Mouse (Mus musculus) spleen, adult 12 weeks (tissue): ENCODE results near the gene Trex1.
A peak's percentile ranks its signal among the peaks of the same experiment; 100 is the strongest.

Source experiments
- DNase-seq: peaks from one replicate; pipeline ENCODE4 v3.0.0; 2022; ENCODE audit warnings: low spot score

The Trex1 gene

GRCm38 (mm10) chr9:109059136-109059903, at the start of gene Trex1:
Gene Trex1, minus strand, starts transcription at chr9:109059734.
- DNase-seq: peak; percentile 77

DNA sequence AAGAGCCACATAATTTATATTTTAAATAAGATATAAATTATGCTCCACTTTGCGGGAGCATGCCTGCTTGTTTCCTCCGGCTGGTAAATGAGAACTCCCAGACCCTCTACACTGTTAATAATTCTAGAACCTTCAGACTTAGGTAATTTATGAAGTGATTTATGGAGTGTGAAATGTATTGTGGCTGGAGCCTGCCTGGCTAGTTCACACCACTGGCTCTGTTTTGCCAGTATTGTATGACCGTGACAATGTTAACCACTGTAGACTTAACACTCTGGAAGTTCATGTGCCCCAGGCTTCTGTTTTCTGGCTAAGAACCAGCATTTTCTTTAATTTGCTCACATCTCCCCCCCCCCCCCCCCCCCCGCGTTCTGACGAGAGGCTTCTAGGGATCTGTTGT, 47.8 kb upstream of the Trex1 start:
- no peak for DNase-seq

GRCm38 (mm10) chr9:109105648-109106047, 46.1 kb upstream of the Trex1 start:
- DNase-seq: no peak

DNA sequence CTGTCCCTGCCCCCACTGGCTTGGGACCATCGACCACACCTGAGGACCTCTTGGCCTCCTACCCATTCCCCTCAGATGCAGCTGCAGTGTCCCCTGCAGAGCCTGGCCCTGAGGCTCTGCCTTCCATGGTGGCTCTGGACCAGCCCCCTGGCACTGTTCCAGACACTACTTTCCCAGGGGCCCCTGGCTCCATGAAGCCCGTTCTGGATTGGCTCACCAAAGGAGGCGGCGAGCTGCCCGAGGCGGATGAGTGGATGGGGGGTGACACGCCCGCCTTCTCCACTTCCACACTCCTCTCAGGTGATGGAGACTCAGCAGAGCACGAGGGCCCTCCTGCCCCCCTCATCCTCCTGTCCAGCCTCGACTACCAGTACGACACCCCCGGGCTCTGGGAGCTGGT, 45.5 kb upstream of the Trex1 start:
- DNase-seq: no peak

- DNase-seq: no peak
Observed at GRCm38 (mm10) chr9:109104083-109104482, 44.5 kb upstream of the Trex1 start.

- no peak for DNase-seq
Observed at GRCm38 (mm10) chr9:109103250-109103649, 43.7 kb upstream of the Trex1 start.

DNA sequence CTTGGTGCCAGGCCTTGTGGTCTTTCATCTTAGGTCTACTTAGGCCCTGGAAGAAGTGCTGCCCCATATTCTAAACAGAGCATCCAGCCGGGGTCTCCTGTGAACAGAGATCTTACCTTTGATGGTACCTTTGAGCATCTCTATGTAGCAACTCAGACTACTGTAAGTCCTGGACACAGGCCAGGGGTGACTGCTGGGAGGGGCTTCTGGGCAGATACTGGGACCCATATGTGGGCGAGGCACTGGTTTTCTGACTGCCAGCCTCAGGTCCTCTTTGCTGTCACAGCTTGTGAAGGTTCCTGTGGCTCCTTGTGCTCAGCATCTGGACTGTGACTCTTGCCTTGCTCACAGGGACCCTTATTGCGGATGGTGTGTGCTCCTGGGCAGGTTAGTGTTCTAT, 43.0 kb upstream of the Trex1 start:
- no peak for DNase-seq

DNA sequence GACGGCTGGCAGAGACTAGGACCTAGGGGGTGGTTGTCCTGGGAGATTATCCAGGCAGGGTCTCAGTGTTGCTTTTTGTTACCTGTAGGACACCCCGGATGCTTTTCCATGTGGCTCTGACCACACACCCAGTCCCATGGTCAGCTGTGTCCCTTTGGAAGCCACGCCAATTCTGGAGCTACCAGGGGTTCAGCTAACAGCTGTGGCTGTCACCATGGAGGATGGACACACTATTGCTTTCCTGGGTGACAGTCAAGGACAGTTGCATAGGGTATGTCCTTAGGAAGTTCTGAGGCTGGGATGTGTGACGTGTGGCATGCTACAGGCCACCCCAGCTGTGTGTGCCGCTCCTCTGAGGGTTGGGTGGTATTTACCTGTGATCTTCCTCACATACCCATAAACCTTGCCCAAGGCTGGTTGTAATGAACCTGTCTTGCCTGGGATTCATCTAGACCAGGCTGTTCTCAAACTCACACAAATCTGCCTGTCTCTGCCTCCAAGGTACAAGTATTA, 42.5 kb upstream of the Trex1 start:
- DNase-seq: no peak

DNA sequence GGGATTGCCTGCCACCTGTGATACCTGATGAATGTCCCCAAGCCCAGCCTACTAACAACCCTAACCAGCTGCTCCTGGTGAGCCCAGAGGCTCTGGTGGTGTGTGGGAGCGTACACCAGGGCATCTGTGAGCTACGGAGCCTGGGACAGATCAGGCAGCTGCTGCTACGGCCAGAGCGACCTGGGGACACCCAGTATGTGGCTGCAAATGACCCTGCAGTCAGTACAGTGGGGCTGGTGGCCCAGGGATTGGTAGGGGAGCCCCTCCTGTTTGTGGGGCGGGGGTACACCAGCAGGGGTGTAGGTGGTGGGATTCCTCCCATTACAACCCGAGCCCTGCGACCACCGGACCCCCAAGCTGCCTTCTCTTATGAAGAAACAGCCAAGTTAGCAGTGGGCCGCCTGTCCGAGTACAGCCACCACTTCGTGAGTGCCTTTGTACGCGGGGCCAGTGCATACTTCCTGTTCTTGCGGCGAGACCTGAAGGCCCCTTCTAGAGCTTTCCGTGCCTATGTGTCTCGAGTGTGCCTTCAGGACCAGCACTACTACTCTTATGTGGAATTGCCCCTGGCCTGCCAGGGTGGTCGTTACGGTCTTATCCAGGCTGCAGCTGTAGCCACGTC, 40.9 kb upstream of the Trex1 start:
- DNase-seq: no peak

GRCm38 (mm10) chr9:109098969-109099368, 39.4 kb upstream of the Trex1 start:
- DNase-seq: no peak

- no peak for DNase-seq
Observed at GRCm38 (mm10) chr9:109098366-109098765, 38.8 kb upstream of the Trex1 start.

- no peak for DNase-seq
Observed at GRCm38 (mm10) chr9:109097831-109098230, 38.3 kb upstream of the Trex1 start.

DNA sequence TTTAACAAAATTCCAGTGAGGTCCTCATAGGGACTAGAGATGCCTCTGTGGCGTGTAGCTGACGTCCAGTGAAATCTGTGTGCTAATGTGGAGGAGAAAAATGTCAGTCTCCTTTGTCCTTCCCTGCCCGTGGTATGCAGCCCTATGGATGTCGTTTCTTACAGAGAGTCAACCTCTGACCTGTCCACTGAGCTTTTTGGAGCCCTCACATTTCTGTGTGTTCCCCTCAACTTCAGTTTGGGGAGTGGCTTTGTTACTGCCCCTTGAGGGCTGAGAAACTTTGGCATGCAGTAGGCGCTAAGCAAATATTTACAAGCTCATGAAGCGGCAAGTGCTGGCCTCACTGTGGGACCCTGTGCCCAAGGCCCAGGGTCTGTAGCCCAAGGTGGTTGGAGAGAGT, 37.8 kb upstream of the Trex1 start:
- no peak for DNase-seq

DNA sequence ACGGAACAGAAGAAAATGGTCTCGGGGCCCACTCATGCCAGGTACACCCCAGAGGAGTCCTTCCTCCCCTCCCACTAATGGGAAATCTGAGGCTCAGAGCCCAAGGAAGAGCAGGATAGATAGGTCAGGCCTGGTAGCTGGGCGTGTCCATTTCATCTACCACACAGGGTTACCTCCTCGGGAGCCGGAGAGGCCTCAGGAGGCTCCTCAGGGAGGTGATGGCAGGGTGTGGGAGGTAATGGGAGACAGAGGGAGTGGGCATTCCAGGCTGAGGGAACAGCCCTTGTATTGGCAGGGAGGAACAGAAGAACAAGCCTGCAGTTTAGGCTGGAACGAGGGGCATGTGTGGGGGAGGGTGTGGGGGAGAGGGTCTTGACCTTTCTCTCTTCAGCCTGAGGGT, 37.3 kb upstream of the Trex1 start:
- no peak for DNase-seq

GRCm38 (mm10) chr9:109096251-109096661, 36.7 kb upstream of the Trex1 start:
- DNase-seq: no peak

DNA sequence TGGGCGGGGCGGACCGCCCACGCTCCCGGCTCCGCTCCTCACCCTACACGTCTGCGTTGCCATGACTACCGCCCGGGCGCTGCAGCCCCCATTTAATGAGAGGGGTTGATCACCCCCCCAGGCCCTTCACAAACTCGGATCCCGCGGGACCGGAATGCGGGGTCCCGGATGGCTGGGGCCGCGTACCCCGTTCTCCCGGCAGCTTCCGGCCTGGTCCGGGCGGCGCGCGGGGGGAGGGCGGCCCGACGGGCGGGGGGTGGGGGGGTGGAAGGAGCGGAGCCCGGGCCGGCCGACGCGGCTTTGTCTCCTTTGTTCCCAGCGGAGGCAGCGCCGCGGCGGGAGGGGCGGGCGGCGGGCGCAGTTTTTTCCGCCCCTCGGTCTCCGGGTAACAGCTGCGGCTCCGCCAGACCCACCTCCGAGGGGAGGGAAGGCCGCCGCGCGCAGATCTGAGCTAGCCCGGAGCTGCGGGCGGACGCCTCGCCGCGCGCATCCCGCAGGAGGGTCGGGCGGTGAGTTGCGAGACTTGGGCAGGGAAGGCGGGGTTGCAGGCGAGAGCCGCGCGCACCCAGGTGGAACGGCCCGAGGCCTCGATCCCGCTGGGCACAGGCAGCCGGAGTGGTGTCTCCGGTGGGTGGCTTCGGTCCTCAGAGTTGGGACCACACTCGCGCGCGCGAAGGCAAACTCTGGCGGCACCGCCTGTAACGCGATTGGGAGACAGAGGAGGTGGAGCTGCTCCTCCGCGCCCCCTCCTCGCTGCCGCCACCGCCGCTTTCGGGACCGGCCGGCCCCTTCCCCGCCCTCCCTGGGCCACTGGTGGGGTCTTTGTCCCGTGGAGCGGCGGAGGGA, 35.8 kb upstream of the Trex1 start, which contains the start of gene Plxnb1:
Plxnb1 (plus strand) TSS at position 253 of the 846 bp plus-strand sequence.
- DNase-seq: no peak

DNA sequence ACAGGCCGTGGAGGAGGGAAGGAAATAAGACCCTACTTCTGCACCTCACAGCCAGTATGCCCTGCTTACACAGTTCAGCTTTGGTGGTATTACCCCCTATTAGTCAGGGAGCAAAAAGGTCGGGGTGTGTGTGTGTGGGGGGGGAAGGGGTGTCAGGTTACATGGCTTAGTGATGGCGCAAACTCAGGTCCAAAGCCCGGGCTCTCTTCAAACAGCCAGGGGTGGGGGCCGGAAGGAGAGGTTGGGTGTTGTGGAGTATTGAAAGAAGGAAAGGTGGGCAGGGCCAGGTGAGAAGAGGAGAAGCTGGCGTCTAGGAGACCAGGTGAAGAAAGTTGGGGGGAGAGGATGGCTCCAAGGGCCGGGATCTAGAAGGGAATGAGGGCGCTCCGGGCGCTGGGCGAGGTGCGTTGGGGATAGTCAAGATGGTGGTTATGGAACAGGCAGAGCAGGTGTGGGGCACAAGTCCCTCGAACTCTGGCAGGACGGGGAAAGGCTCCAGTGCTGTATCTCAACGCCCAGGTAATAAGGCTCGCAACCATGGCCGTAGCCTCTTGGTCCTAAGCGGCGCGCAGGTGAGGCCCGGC, 35.1 kb upstream of the Trex1 start:
- no peak for DNase-seq

DNA sequence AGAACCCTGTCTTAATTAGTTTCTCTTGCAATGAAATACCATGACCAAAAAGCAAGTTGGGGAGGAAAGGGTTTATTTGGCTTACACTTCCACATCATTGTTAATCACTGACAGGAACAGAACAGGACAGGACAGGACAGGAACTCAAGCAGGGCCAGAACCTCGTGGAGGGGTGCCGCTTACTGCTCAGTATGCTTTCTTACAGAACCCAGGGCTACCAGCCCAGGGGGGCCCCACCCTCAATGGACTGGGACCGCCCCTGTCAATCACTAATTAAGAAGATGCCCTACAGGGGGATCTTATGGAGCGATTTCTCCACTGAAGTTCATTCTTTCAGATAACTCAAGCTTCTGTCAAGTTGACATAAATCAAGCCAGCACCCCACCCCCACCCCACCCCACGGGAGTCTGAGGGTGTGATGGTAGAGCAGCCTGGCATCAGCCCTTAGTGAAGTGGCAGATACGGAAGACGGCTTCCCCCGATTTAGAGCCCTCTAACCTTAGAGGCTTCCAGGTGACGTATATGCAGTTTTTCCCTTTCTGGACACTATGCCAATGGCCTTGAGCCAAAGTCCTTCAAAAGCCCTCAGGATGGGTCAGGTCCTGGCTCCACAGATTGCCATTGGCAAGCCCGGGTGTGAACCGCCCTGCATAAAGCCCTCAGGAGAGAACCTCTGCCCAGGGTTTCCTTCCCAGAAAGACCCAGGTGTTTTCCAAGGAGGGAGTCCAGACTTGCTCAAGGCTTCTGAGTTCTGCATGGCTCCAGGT, 34.4 kb upstream of the Trex1 start:
- DNase-seq: no peak

DNA sequence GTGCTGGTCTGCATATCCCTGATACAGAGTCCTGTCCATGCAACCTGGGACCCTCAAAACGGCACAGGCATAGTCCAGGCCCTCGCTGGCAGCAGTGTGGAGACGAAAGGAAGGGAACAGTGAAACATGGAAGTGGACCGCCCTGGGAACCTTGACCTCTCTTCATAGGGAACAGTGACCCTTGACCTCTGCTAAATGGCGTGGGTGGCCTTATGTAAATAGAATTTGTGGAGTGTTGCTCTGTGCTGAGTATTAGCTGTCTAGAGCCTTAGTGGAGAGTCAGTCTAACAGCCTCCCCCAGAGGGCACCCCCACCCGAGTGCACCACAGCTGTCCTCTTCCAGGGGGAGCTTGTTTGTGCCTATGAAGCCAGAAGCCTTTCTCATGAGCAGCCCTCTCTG, 33.3 kb upstream of the Trex1 start:
- no peak for DNase-seq

- no peak for DNase-seq
Observed at GRCm38 (mm10) chr9:109091802-109092201, 32.3 kb upstream of the Trex1 start.

DNA sequence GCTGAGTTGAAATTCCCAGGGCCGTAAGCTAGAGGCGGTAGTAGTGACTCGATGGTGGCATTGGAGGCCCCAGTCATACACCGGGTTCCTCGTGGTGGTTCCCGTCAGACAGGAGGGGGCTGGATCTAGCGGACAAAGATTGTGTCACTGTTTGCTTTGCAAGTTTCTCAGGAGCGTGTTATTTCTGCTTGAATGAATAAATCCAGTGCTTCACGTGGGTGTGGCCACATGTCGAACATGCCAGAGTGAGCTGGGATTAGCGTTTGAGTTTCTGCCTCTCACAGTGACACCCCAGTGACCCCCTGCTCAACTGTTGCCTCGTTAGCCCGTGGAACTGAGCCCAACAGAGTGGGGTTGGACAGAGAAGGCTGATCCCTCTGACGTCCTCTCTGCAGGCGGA, 30.9 kb upstream of the Trex1 start:
- no peak for DNase-seq
